Mouse (Mus musculus): ENCODE data around the gene Tmem101. TPM values are rescaled to one million over a fixed set of nuclear protein-coding genes. Genes with fewer than 3 reads are reported as not detected.
"Not testable (repeated sequence)": the region's sequence is repeated elsewhere in the genome, so short reads cannot be mapped to it uniquely, and the experiment has no call there.

The Tmem101 gene
- polyA plus RNA-seq, 1 experiment from 2014 or later = 40.8 TPM

GRCm38 (mm10) chr11:102184646-102185495 lies 28.7 kb upstream of the Tmem101 start, which contains the start of gene Lsm12:
TSS of gene Lsm12 (minus strand) at chr11:102185296.
- Histone ChIP-seq H3K27ac (peak within 1 kb of the TSS; percentile 98), H3K4me1 (peaks cover 21% of the 10 kb centered on the region), H3K4me3 (peak within 1 kb of the TSS; percentile 97), H3K27me3 (ENCODE audit: insufficient read depth, poor library complexity, severe bottlenecking) (no peaks in the 10 kb centered on the region), H3K36me3 (peaks cover 26% of the 10 kb centered on the region), H3K9me3 (no peaks in the 10 kb centered on the region)
- peak; percentile 94 for DNase-seq (ENCODE audit: low spot score)
- under 1% methylated on average over 65 of the region's 70 CpGs for WGBS

- DNase-seq (ENCODE audit: low spot score) = no peak
- Histone ChIP-seq H3K27me3 (ENCODE audit: insufficient read depth, poor library complexity, severe bottlenecking) (no peaks in the 10 kb centered on the region), H3K9me3 (no peaks in the 10 kb centered on the region), H3K27ac (peak overlapping the region; percentile 98), H3K36me3 (peaks cover 30% of the 10 kb centered on the region), H3K4me1 (peaks cover 15% of the 10 kb centered on the region), H3K4me3 (peak overlapping the region; percentile 97)
- 5% methylated on average over 7 of the region's 7 CpGs for WGBS
Observed at GRCm38 (mm10) chr11:102184253-102184645, 28.0 kb upstream of the Tmem101 start.

GRCm38 (mm10) chr11:102179836-102180235 lies 23.6 kb upstream of the Tmem101 start:
- Histone ChIP-seq H3K4me1 (peaks cover 11% of the 10 kb centered on the region), H3K36me3 (peaks cover 71% of the 10 kb centered on the region), H3K9me3 (no peaks in the 10 kb centered on the region), H3K27ac (no peak overlapping the region), H3K27me3 (ENCODE audit: insufficient read depth, poor library complexity, severe bottlenecking) (no peaks in the 10 kb centered on the region), H3K4me3 (no peak overlapping the region)
- DNase-seq (ENCODE audit: low spot score) = no peak

- Histone ChIP-seq H3K27ac (no peak overlapping the region), H3K4me3 (no peak overlapping the region), H3K27me3 (ENCODE audit: insufficient read depth, poor library complexity, severe bottlenecking) (no peaks in the 10 kb centered on the region), H3K36me3 (peaks cover 71% of the 10 kb centered on the region), H3K9me3 (no peaks in the 10 kb centered on the region), H3K4me1 (0 out of 2 replicates have a peak, but pooled peaks cover 5% of the 10 kb centered on the region)
- 84% methylated on average over 5 of the region's 5 CpGs for WGBS
- no peak for DNase-seq (ENCODE audit: low spot score)
Observed at GRCm38 (mm10) chr11:102168689-102169088, 12.5 kb upstream of the Tmem101 start.

GRCm38 (mm10) chr11:102167539-102167938 lies 11.3 kb upstream of the Tmem101 start:
- WGBS = 93% methylated on average over 5 of the region's 5 CpGs
- Histone ChIP-seq H3K9me3 (no peaks in the 10 kb centered on the region), H3K36me3 (peaks cover 81% of the 10 kb centered on the region)

GRCm38 (mm10) chr11:102165971-102166722 lies 9.9 kb upstream of the Tmem101 start:
- Histone ChIP-seq H3K27ac (no peak overlapping the region), H3K9me3 (no peaks in the 10 kb centered on the region), H3K36me3 (peaks cover 92% of the 10 kb centered on the region), H3K27me3 (ENCODE audit: insufficient read depth, poor library complexity, severe bottlenecking) (no peaks in the 10 kb centered on the region), H3K4me3 (no peak overlapping the region), H3K4me1 (0 out of 2 replicates have a peak, but pooled peaks cover 5% of the 10 kb centered on the region)
- DNase-seq (ENCODE audit: low spot score) = no peak
- 73% methylated on average over 6 of the region's 6 CpGs for WGBS

More at GRCm38 (mm10) chr11:102167539-102167938, 11.3 kb upstream of the Tmem101 start:
- H3K4me3 ChIP-seq = no peak overlapping the region
- no peak overlapping the region for H3K27ac ChIP-seq
- 0 out of 2 replicates have a peak, but pooled peaks cover 5% of the 10 kb centered on the region for H3K4me1 ChIP-seq
- DNase-seq (ENCODE audit: low spot score) = no peak
- H3K27me3 ChIP-seq (ENCODE audit: insufficient read depth, poor library complexity, severe bottlenecking) = no peaks in the 10 kb centered on the region

- 77% methylated on average over 5 of the region's 5 CpGs for WGBS
Observed at GRCm38 (mm10) chr11:102159781-102160180, 3.6 kb upstream of the Tmem101 start.

GRCm38 (mm10) chr11:102158024-102158423 lies 1.8 kb upstream of the Tmem101 start:
- not testable (repeated sequence) for H3K4me3 ChIP-seq; DNase-seq (ENCODE audit: low spot score); H3K27ac ChIP-seq; H3K9me3 ChIP-seq; H3K27me3 ChIP-seq (ENCODE audit: insufficient read depth, poor library complexity, severe bottlenecking)
- Histone ChIP-seq H3K36me3 (peaks cover 40% of the 10 kb centered on the region), H3K4me1 (peaks cover 12% of the 10 kb centered on the region)
- 69% methylated on average over 2 of the region's 2 CpGs for WGBS

More at GRCm38 (mm10) chr11:102159781-102160180, 3.6 kb upstream of the Tmem101 start:
- no peak overlapping the region for H3K4me3 ChIP-seq
- H3K27me3 ChIP-seq (ENCODE audit: insufficient read depth, poor library complexity, severe bottlenecking) = no peaks in the 10 kb centered on the region
- peaks cover 8% of the 10 kb centered on the region for H3K4me1 ChIP-seq
- H3K27ac ChIP-seq = no peak overlapping the region
- peaks cover 40% of the 10 kb centered on the region for H3K36me3 ChIP-seq
- no peak for DNase-seq (ENCODE audit: low spot score)
- no peaks in the 10 kb centered on the region for H3K9me3 ChIP-seq

- Histone ChIP-seq H3K36me3 (peaks cover 36% of the 10 kb centered on the region), H3K4me1 (peaks cover 12% of the 10 kb centered on the region), H3K9me3 (no peaks in the 10 kb centered on the region), H3K27me3 (ENCODE audit: insufficient read depth, poor library complexity, severe bottlenecking) (no peaks in the 10 kb centered on the region), H3K27ac (no peak overlapping the region), H3K4me3 (peak overlapping the region; percentile 86; the same call in 1 of the 2 replicates)
- no peak for DNase-seq (ENCODE audit: low spot score)
- 7% methylated on average over 1 of the region's 1 CpGs for WGBS
Observed at GRCm38 (mm10) chr11:102156786-102157089, 534 bp upstream of the Tmem101 start.

- WGBS = 10% methylated on average over 34 of the region's 34 CpGs
- peak overlapping the region; percentile 36; the same call in 1 of the 2 replicates for H3K27ac ChIP-seq
- peaks cover 1% of the 10 kb centered on the region; the same call in 1 of the 2 replicates for H3K36me3 ChIP-seq
- H3K4me1 ChIP-seq = peaks cover 33% of the 10 kb centered on the region
- peak; percentile 75 for DNase-seq (ENCODE audit: low spot score)
- peak overlapping the region; percentile 56 for H3K4me3 ChIP-seq
- H3K9me3 ChIP-seq = no peaks in the 10 kb centered on the region
- H3K27me3 ChIP-seq (ENCODE audit: insufficient read depth, poor library complexity, severe bottlenecking) = peaks cover 75% of the 10 kb centered on the region
Observed at GRCm38 (mm10) chr11:102147213-102147989, 8.8 kb downstream of the Tmem101 start.

- H3K36me3 ChIP-seq = no peaks in the 10 kb centered on the region
- H3K9me3 ChIP-seq = no peaks in the 10 kb centered on the region
- H3K27ac ChIP-seq = peak overlapping the region; percentile 30; the same call in 1 of the 2 replicates
- 7% methylated on average over 17 of the region's 17 CpGs for WGBS
- peak overlapping the region; percentile 56 for H3K4me3 ChIP-seq
- H3K27me3 ChIP-seq (ENCODE audit: insufficient read depth, poor library complexity, severe bottlenecking) = peaks cover 75% of the 10 kb centered on the region
- no peak for DNase-seq (ENCODE audit: low spot score)
- H3K4me1 ChIP-seq = peaks cover 33% of the 10 kb centered on the region
Observed at GRCm38 (mm10) chr11:102146531-102146930, 9.7 kb downstream of the Tmem101 start.

GRCm38 (mm10) chr11:102146005-102146404 lies 10.2 kb downstream of the Tmem101 start:
- no peak for DNase-seq (ENCODE audit: low spot score)
- Histone ChIP-seq H3K4me3 (peak overlapping the region; percentile 56), H3K27ac (0 out of 2 replicates have a peak overlapping the region, but pooled peaks have one; percentile 30), H3K27me3 (ENCODE audit: insufficient read depth, poor library complexity, severe bottlenecking) (peaks cover 75% of the 10 kb centered on the region), H3K36me3 (no peaks in the 10 kb centered on the region), H3K4me1 (peaks cover 33% of the 10 kb centered on the region), H3K9me3 (no peaks in the 10 kb centered on the region)
- 2% methylated on average over 16 of the region's 16 CpGs for WGBS

Data from heart, embryonic 10.5 days (tissue).